Mouse (Mus musculus) forebrain, embryonic 13.5 days (tissue): ENCODE measurements at regions not wholly inside any gene's neighbourhood (a gene's known extent, or its start where the extent isn't known, plus 50 kb on each side); places are given as distances from the start of the nearest gene placed in this dataset.

Source experiments
- ATAC-seq: fragments of 200-750 bp; cut with Nextera tagmentation; 2 replicates; pipeline ENCODE4 v1.8.0; 2017
- H3K27ac ChIP-seq: fragments of 300-500 bp; sonication (generic); 2 replicates; pipeline ENCODE4 v1.5.1; 2015; ENCODE audit warnings: inconsistent platforms, mild to moderate bottlenecking, moderate library complexity
- H3K27me3 ChIP-seq: fragments of 300-500 bp; sonication (generic); 2 replicates; pipeline ENCODE4 v1.6.1; 2015; ENCODE audit warnings: mild to moderate bottlenecking, inconsistent platforms
- H3K36me3 ChIP-seq: fragments of 300-500 bp; sonication (generic); 2 replicates; pipeline ENCODE4 v1.6.1; 2015; ENCODE audit warnings: mild to moderate bottlenecking, inconsistent platforms; ENCODE audit not compliant: poor library complexity, severe bottlenecking
- H3K4me1 ChIP-seq: fragments of 300-500 bp; sonication (generic); 2 replicates; pipeline ENCODE4 v1.6.1; 2015; ENCODE audit warnings: inconsistent platforms
- H3K4me2 ChIP-seq: fragments of 300-500 bp; sonication (generic); 2 replicates; pipeline ENCODE4 v1.6.1; 2015; ENCODE audit warnings: inconsistent platforms, mild to moderate bottlenecking, moderate library complexity
- H3K4me3 ChIP-seq: fragments of 300-500 bp; sonication (generic); 2 replicates; pipeline ENCODE4 v1.5.1; 2015; ENCODE audit warnings: mild to moderate bottlenecking, inconsistent platforms
- H3K9ac ChIP-seq: fragments of 300-500 bp; sonication (generic); 2 replicates; pipeline ENCODE4 v1.6.1; 2015; ENCODE audit warnings: mild to moderate bottlenecking, inconsistent platforms
- H3K9me3 ChIP-seq: fragments of 300-500 bp; sonication (generic); replicated peaks from 2 replicates; pipeline ENCODE4 v1.6.1; 2016; ENCODE audit warnings: inconsistent platforms
- WGBS: fragments of 180-500 bp; shearing (Covaris S2); methylation state at CpG from one replicate; pipeline ENCODE4 v1.1.7; 2015; 5-methylcytosine and 5-hydroxymethylcytosine counted together

- ATAC-seq, result no peak
- 75% methylated on average over 2 of the region's 2 CpGs for WGBS
- H3K36me3 ChIP-seq, result no peaks in the 10 kb centered on the region
Observed at GRCm38 (mm10) chr13:102319453-102319852, 373.9 kb upstream of the Cd180 start.

GRCm38 (mm10) chr13:102323876-102324275, 369.5 kb upstream of the Cd180 start:
- H3K9ac ChIP-seq, result no peak overlapping the region
- 92% methylated on average over 3 of the region's 3 CpGs for WGBS
- no peak for ATAC-seq

More at GRCm38 (mm10) chr13:102319453-102319852, 373.9 kb upstream of the Cd180 start:
- Histone ChIP-seq H3K9ac (no peak overlapping the region), H3K27ac (no peak overlapping the region), H3K27me3 (no peaks in the 10 kb centered on the region), H3K9me3 (no peaks in the 10 kb centered on the region), H3K4me2 (no peak overlapping the region), H3K4me1 (no peaks in the 10 kb centered on the region), H3K4me3 (no peak overlapping the region)

GRCm38 (mm10) chr13:102326003-102326402, 367.4 kb upstream of the Cd180 start:
- H3K4me3 ChIP-seq, result no peak overlapping the region
- no peaks in the 10 kb centered on the region for H3K36me3 ChIP-seq
- no peak overlapping the region for H3K9ac ChIP-seq
- no peak overlapping the region for H3K27ac ChIP-seq
- no peak overlapping the region for H3K4me2 ChIP-seq
- no peaks in the 10 kb centered on the region for H3K4me1 ChIP-seq
- H3K27me3 ChIP-seq, result no peaks in the 10 kb centered on the region
- ATAC-seq, result no peak
- 96% methylated on average over 2 of the region's 2 CpGs for WGBS
- no peaks in the 10 kb centered on the region for H3K9me3 ChIP-seq

More at GRCm38 (mm10) chr13:102323876-102324275, 369.5 kb upstream of the Cd180 start:
- H3K4me3 ChIP-seq, result no peak overlapping the region
- H3K9me3 ChIP-seq, result no peaks in the 10 kb centered on the region
- no peak overlapping the region for H3K27ac ChIP-seq
- H3K36me3 ChIP-seq, result no peaks in the 10 kb centered on the region
- H3K27me3 ChIP-seq, result no peaks in the 10 kb centered on the region
- no peak overlapping the region for H3K4me2 ChIP-seq
- H3K4me1 ChIP-seq, result no peaks in the 10 kb centered on the region

GRCm38 (mm10) chr13:102326544-102326943, 366.8 kb upstream of the Cd180 start:
- Histone ChIP-seq H3K27me3 (no peaks in the 10 kb centered on the region), H3K4me2 (no peak overlapping the region), H3K27ac (no peak overlapping the region), H3K4me1 (no peaks in the 10 kb centered on the region), H3K9me3 (no peaks in the 10 kb centered on the region), H3K36me3 (no peaks in the 10 kb centered on the region), H3K9ac (no peak overlapping the region), H3K4me3 (no peak overlapping the region)
- 63% methylated on average over 2 of the region's 2 CpGs for WGBS
- no peak for ATAC-seq

GRCm38 (mm10) chr13:102333667-102334066, 359.7 kb upstream of the Cd180 start:
- Histone ChIP-seq H3K4me2 (no peak overlapping the region), H3K36me3 (no peaks in the 10 kb centered on the region), H3K4me3 (no peak overlapping the region), H3K9me3 (no peaks in the 10 kb centered on the region), H3K9ac (no peak overlapping the region), H3K27me3 (no peaks in the 10 kb centered on the region), H3K27ac (no peak overlapping the region), H3K4me1 (peaks cover 6% of the 10 kb centered on the region)
- ATAC-seq, result peak; percentile 48
- 63% methylated on average over 1 of the region's 1 CpGs for WGBS

GRCm38 (mm10) chr13:102334131-102334534, 359.2 kb upstream of the Cd180 start:
- ATAC-seq, result peak; percentile 79
- WGBS, result 65% methylated on average over 13 of the region's 13 CpGs
- Histone ChIP-seq H3K9ac (no peak overlapping the region), H3K9me3 (0 out of 2 replicates have a peak, but pooled peaks cover under 1% of the 10 kb centered on the region), H3K4me3 (no peak overlapping the region), H3K27me3 (no peaks in the 10 kb centered on the region), H3K27ac (no peak overlapping the region), H3K36me3 (no peaks in the 10 kb centered on the region), H3K4me2 (peak overlapping the region; percentile 37), H3K4me1 (peaks cover 6% of the 10 kb centered on the region)

GRCm38 (mm10) chr13:102343236-102343635, 350.1 kb upstream of the Cd180 start:
- Histone ChIP-seq H3K9ac (no peak overlapping the region), H3K27ac (no peak overlapping the region), H3K4me3 (no peak overlapping the region), H3K9me3 (0 out of 2 replicates have a peak, but pooled peaks cover 3% of the 10 kb centered on the region), H3K36me3 (no peaks in the 10 kb centered on the region), H3K4me2 (no peak overlapping the region), H3K27me3 (no peaks in the 10 kb centered on the region), H3K4me1 (0 out of 2 replicates have a peak, but pooled peaks cover 2% of the 10 kb centered on the region)
- ATAC-seq, result no peak
- 87% methylated on average over 2 of the region's 2 CpGs for WGBS

- Histone ChIP-seq H3K4me2 (no peak overlapping the region), H3K4me3 (no peak overlapping the region), H3K36me3 (no peaks in the 10 kb centered on the region), H3K9ac (no peak overlapping the region), H3K27ac (no peak overlapping the region), H3K9me3 (no peaks in the 10 kb centered on the region), H3K27me3 (no peaks in the 10 kb centered on the region), H3K4me1 (0 out of 2 replicates have a peak, but pooled peaks cover 2% of the 10 kb centered on the region)
- 59% methylated on average over 5 of the region's 5 CpGs for WGBS
- peak; percentile 70; the same call in 1 of the 2 replicates for ATAC-seq
Observed at GRCm38 (mm10) chr13:102344606-102345269, 348.6 kb upstream of the Cd180 start.

GRCm38 (mm10) chr13:102349493-102349892, 343.9 kb upstream of the Cd180 start:
- WGBS, result 96% methylated on average over 1 of the region's 1 CpGs
- Histone ChIP-seq H3K27ac (no peak overlapping the region), H3K4me1 (0 out of 2 replicates have a peak, but pooled peaks cover 2% of the 10 kb centered on the region), H3K36me3 (no peaks in the 10 kb centered on the region), H3K4me2 (no peak overlapping the region), H3K27me3 (no peaks in the 10 kb centered on the region), H3K9me3 (no peaks in the 10 kb centered on the region), H3K9ac (no peak overlapping the region), H3K4me3 (no peak overlapping the region)
- no peak for ATAC-seq

GRCm38 (mm10) chr13:102352073-102352854, 341.1 kb upstream of the Cd180 start:
- no peaks in the 10 kb centered on the region for H3K36me3 ChIP-seq
- no peak overlapping the region for H3K4me2 ChIP-seq
- ATAC-seq, result no peak
- no peaks in the 10 kb centered on the region for H3K27me3 ChIP-seq
- no peak overlapping the region for H3K27ac ChIP-seq
- H3K4me3 ChIP-seq, result no peak overlapping the region
- H3K9ac ChIP-seq, result no peak overlapping the region
- 60% methylated on average over 10 of the region's 10 CpGs for WGBS
- H3K9me3 ChIP-seq, result no peaks in the 10 kb centered on the region
- no peaks in the 10 kb centered on the region for H3K4me1 ChIP-seq

GRCm38 (mm10) chr13:102355569-102355968, 337.8 kb upstream of the Cd180 start:
- no peak for ATAC-seq
- WGBS, result 65% methylated on average over 1 of the region's 1 CpGs

GRCm38 (mm10) chr13:102372451-102373082, 320.8 kb upstream of the Cd180 start:
- Histone ChIP-seq H3K27ac (no peak overlapping the region), H3K36me3 (no peaks in the 10 kb centered on the region), H3K4me1 (peaks cover 6% of the 10 kb centered on the region; the same call in 1 of the 2 replicates), H3K4me2 (no peak overlapping the region), H3K27me3 (no peaks in the 10 kb centered on the region), H3K9ac (no peak overlapping the region), H3K4me3 (no peak overlapping the region), H3K9me3 (no peaks in the 10 kb centered on the region)
- WGBS, result 12% methylated on average over 4 of the region's 4 CpGs
- peak; percentile 73; the same call in 1 of the 2 replicates for ATAC-seq

More at GRCm38 (mm10) chr13:102355569-102355968, 337.8 kb upstream of the Cd180 start:
- Histone ChIP-seq H3K36me3 (no peaks in the 10 kb centered on the region), H3K9ac (no peak overlapping the region), H3K27ac (no peak overlapping the region), H3K9me3 (no peaks in the 10 kb centered on the region), H3K4me3 (no peak overlapping the region), H3K4me2 (no peak overlapping the region), H3K27me3 (no peaks in the 10 kb centered on the region), H3K4me1 (no peaks in the 10 kb centered on the region)
